In genomic region chr2:152104711-152105317, GRCm38 (mm10) we compare ENCODE assay signal across 8 mouse cellular contexts. TPM values are rescaled to one million over a fixed set of nuclear protein-coding genes. Genes with fewer than 3 reads are reported as not detected.
DNase-seq lines count a peak whose midpoint lies in the region; ATAC-seq and TF ChIP-seq lines count a peak whose summit lies in the region.

No protein-coding gene starts in this region.

- no peaks in the 10 kb centered on the region for H3K36me3 ChIP-seq in kidney, embryonic 14.5 days (ENCODE audit: control insufficient read depth, insufficient read depth, low read length)
- no peaks in the 10 kb centered on the region for H3K36me3 ChIP-seq in heart, postnatal 0 days (replicated peaks; ENCODE audit: control insufficient read depth, insufficient read depth, low read length)
- H3K36me3 ChIP-seq in liver, embryonic 15.5 days (replicated peaks): peaks cover 24% of the 10 kb centered on the region; the same call in 1 of the 2 replicates
- no peaks in the 10 kb centered on the region for H3K36me3 ChIP-seq in stomach, postnatal 0 days (ENCODE audit: control insufficient read depth, insufficient read depth, low read length)

- H3K4me1 ChIP-seq in kidney, embryonic 14.5 days (ENCODE audit: control insufficient read depth, insufficient read depth, low read length): 0 out of 2 replicates have a peak, but pooled peaks cover 5% of the 10 kb centered on the region
- H3K4me1 ChIP-seq in bone marrow, adult 2 months (ENCODE audit: control insufficient read depth, insufficient read depth, low read length): no peaks in the 10 kb centered on the region
- H3K4me1 ChIP-seq in heart, postnatal 0 days (ENCODE audit: control insufficient read depth, insufficient read depth): peaks cover 7% of the 10 kb centered on the region; the same call in 1 of the 2 replicates
- H3K4me1 ChIP-seq in liver, embryonic 15.5 days (replicated peaks): peaks cover 23% of the 10 kb centered on the region
- 0 out of 2 replicates have a peak, but pooled peaks cover 2% of the 10 kb centered on the region for H3K4me1 ChIP-seq in stomach, postnatal 0 days (replicated peaks; ENCODE audit: control insufficient read depth, insufficient read depth)

- ATAC-seq in kidney, embryonic 14.5 days (ENCODE audit: low FRiP score, low TSS enrichment): peak; percentile 22; the same call in 1 of the 2 replicates
- ATAC-seq in heart, postnatal 0 days (ENCODE audit: insufficient read depth, low read depth): no peak
- peak; percentile 51 for ATAC-seq in liver, embryonic 15.5 days (ENCODE audit: insufficient read depth)
- peak; percentile 21 for ATAC-seq in stomach, postnatal 0 days (ENCODE audit: low FRiP score, low TSS enrichment)

- peak overlapping the region; percentile 68 for H3K4me3 ChIP-seq in kidney, embryonic 14.5 days (ENCODE audit: low read length)
- peak overlapping the region; percentile 76 for H3K4me3 ChIP-seq in bone marrow, adult 2 months (replicated peaks; ENCODE audit: control insufficient read depth, low read depth, low read length)
- H3K4me3 ChIP-seq in heart, postnatal 0 days (ENCODE audit: low read depth, low read length): peak overlapping the region; percentile 75
- peak overlapping the region; percentile 73 for H3K4me3 ChIP-seq in liver, embryonic 15.5 days (replicated peaks)
- peak overlapping the region; percentile 70 for H3K4me3 ChIP-seq in stomach, postnatal 0 days (ENCODE audit: low read depth, low read length)

- no peak overlapping the region for H3K27ac ChIP-seq in kidney, embryonic 14.5 days (ENCODE audit: low read depth, low read length)
- peak overlapping the region; percentile 86 for H3K27ac ChIP-seq in bone marrow, adult 2 months (ENCODE audit: control insufficient read depth, insufficient read depth, low read depth, low read length, poor library complexity)
- no peak overlapping the region for H3K27ac ChIP-seq in heart, postnatal 0 days (ENCODE audit: low read depth)
- peak overlapping the region; percentile 92 for H3K27ac ChIP-seq in liver, embryonic 15.5 days (replicated peaks)
- 0 out of 2 replicates have a peak overlapping the region, but pooled peaks have one; percentile 53 for H3K27ac ChIP-seq in stomach, postnatal 0 days (replicated peaks)

- H3K27me3 ChIP-seq in kidney, embryonic 14.5 days (ENCODE audit: control insufficient read depth, insufficient read depth, low read length): no peaks in the 10 kb centered on the region
- H3K27me3 ChIP-seq in heart, postnatal 0 days (ENCODE audit: control insufficient read depth, insufficient read depth, low read length): peaks cover under 1% of the 10 kb centered on the region; the same call in 1 of the 2 replicates
- peaks cover 34% of the 10 kb centered on the region for H3K27me3 ChIP-seq in liver, embryonic 15.5 days
- no peaks in the 10 kb centered on the region for H3K27me3 ChIP-seq in stomach, postnatal 0 days (ENCODE audit: control insufficient read depth, insufficient read depth, low read length)

- WGBS in kidney, embryonic 14.5 days: 13% methylated on average over 17 of the region's 17 CpGs
- 6% methylated on average over 17 of the region's 17 CpGs for WGBS in bone marrow, adult 2 months
- WGBS in heart, postnatal 0 days: 20% methylated on average over 17 of the region's 17 CpGs
- WGBS in liver, embryonic 15.5 days (ENCODE audit: insufficient replicate concordance): 12% methylated on average over 17 of the region's 17 CpGs
- WGBS in stomach, postnatal 0 days: 13% methylated on average over 17 of the region's 17 CpGs

- H3K4me2 ChIP-seq in kidney, embryonic 14.5 days (replicated peaks; ENCODE audit: low read depth, low read length): peak overlapping the region; percentile 91
- H3K4me2 ChIP-seq in heart, postnatal 0 days (ENCODE audit: low read depth, low read length): peak overlapping the region; percentile 87
- H3K4me2 ChIP-seq in liver, embryonic 15.5 days: peak overlapping the region; percentile 90
- peak overlapping the region; percentile 85 for H3K4me2 ChIP-seq in stomach, postnatal 0 days (replicated peaks; ENCODE audit: low read depth)

- TF ChIP-seq POLR2A in bone marrow, adult 2 months (IDR thresholded peaks at IDR 0.05; ENCODE audit: borderline replicate concordance, control insufficient read depth, low read depth, low read length): no peak

- no peak for DNase-seq in kidney, adult 18-20 months
- DNase-seq in heart, postnatal 0 days (ENCODE audit: low spot score): no peak
- no peak for DNase-seq in stomach, postnatal 0 days (ENCODE audit: low spot score)
- DNase-seq in gastrocnemius, postnatal 25 days: no peak
- no peak for DNase-seq in left cerebral cortex, adult 9 months (ENCODE audit: low spot score in 2 of 2)

- H3K9ac ChIP-seq in kidney, embryonic 14.5 days (ENCODE audit: low read depth, low read length): peak overlapping the region; percentile 80
- H3K9ac ChIP-seq in heart, postnatal 0 days (replicated peaks; ENCODE audit: low read depth, low read length): no peak overlapping the region
- H3K9ac ChIP-seq in liver, embryonic 15.5 days: peak overlapping the region; percentile 90
- peak overlapping the region; percentile 91 for H3K9ac ChIP-seq in stomach, postnatal 0 days (ENCODE audit: low read length)

- no peak for TF ChIP-seq CTCF in bone marrow, adult 2 months (IDR thresholded peaks at IDR 0.05; ENCODE audit: control insufficient read depth, insufficient read depth, low read length)
- TF ChIP-seq CTCF in heart, postnatal 0 days (IDR thresholded peaks at IDR 0.05; ENCODE audit: low read depth): no peak
- no peak for TF ChIP-seq CTCF in stomach, postnatal 0 days (IDR thresholded peaks at IDR 0.05; ENCODE audit: low read depth)

- no peak for TF ChIP-seq EP300 in heart, postnatal 0 days (IDR thresholded peaks at IDR 0.05; ENCODE audit: low read depth)
- no peak for TF ChIP-seq EP300 in stomach, postnatal 0 days (optimal IDR thresholded peaks at IDR 0.05)

- H3K9me3 ChIP-seq in kidney, embryonic 14.5 days (ENCODE audit: control insufficient read depth, low read length): no peaks in the 10 kb centered on the region
- H3K9me3 ChIP-seq in heart, postnatal 0 days (replicated peaks; ENCODE audit: control insufficient read depth, low read length): peaks cover 4% of the 10 kb centered on the region; the same call in 1 of the 2 replicates
- no peaks in the 10 kb centered on the region for H3K9me3 ChIP-seq in liver, embryonic 15.5 days (replicated peaks)
- no peaks in the 10 kb centered on the region for H3K9me3 ChIP-seq in stomach, postnatal 0 days (ENCODE audit: control insufficient read depth, low read length)

RNA-seq across cellular contexts. Expression of gene Srxn1, which starts 0.5 kb away (rescaled TPM):
- polyA plus RNA-seq in kidney, embryonic 14.5 days (2014; fragmentation: Nextera tagmentation; extraction: Ambion mirVana): 4.7 and 9.5 TPM in 2 replicates
- 8.9 and 11.6 TPM in 2 replicates for polyA plus RNA-seq in bone marrow, adult 2 months (2011; ENCODE audit: insufficient read depth, insufficient read length, low replicate concordance, missing spikeins)
- total RNA-seq in heart, postnatal 0 days (2014; rRNA removed; ENCODE audit: low replicate concordance): 10.9 and 13.7 TPM in 2 replicates
- polyA plus RNA-seq in heart, postnatal 0 days (2015; fragmentation: Nextera tagmentation; extraction: Ambion mirVana): 9.5 and 10.2 TPM in 2 replicates
- 11.1 and 11.6 TPM in 2 replicates for polyA plus RNA-seq in liver, embryonic 15.5 days (2015; fragmentation: Nextera tagmentation; extraction: Ambion mirVana)
- polyA plus RNA-seq in stomach, postnatal 0 days (2015; fragmentation: Nextera tagmentation; extraction: Ambion mirVana): 28.4 and 31.4 TPM in 2 replicates
- total RNA-seq in gastrocnemius, postnatal 25 days (2021): 10 to 100 TPM; 18.8 to 24.8 TPM

RNA-seq across cellular contexts. Expression of gene Scrt2, which starts 23.5 kb away (rescaled TPM):
- polyA plus RNA-seq in kidney, embryonic 14.5 days (2014; fragmentation: Nextera tagmentation; extraction: Ambion mirVana): not detected in 2 replicates
- polyA plus RNA-seq in bone marrow, adult 2 months (2011; ENCODE audit: insufficient read depth, insufficient read length, low replicate concordance, missing spikeins): not detected in 2 replicates
- not detected in 2 replicates for total RNA-seq in heart, postnatal 0 days (2014; rRNA removed; ENCODE audit: low replicate concordance)
- polyA plus RNA-seq in heart, postnatal 0 days (2015; fragmentation: Nextera tagmentation; extraction: Ambion mirVana): not detected in 2 replicates
- polyA plus RNA-seq in liver, embryonic 15.5 days (2015; fragmentation: Nextera tagmentation; extraction: Ambion mirVana): not detected in 2 replicates
- not detected in 2 replicates for polyA plus RNA-seq in stomach, postnatal 0 days (2015; fragmentation: Nextera tagmentation; extraction: Ambion mirVana)
- not detected for total RNA-seq in gastrocnemius, postnatal 25 days (2021)

RNA-seq across cellular contexts. Expression of gene Tcf15, which starts 38.5 kb away (rescaled TPM):
- 18.2 and 19.2 TPM in 2 replicates for polyA plus RNA-seq in kidney, embryonic 14.5 days (2014; fragmentation: Nextera tagmentation; extraction: Ambion mirVana)
- 2.1 TPM in 1 of 2 replicates, not detected in the other for polyA plus RNA-seq in bone marrow, adult 2 months (2011; ENCODE audit: insufficient read depth, insufficient read length, low replicate concordance, missing spikeins)
- total RNA-seq in heart, postnatal 0 days (2014; rRNA removed; ENCODE audit: low replicate concordance): 32.5 and 36.8 TPM in 2 replicates
- polyA plus RNA-seq in heart, postnatal 0 days (2015; fragmentation: Nextera tagmentation; extraction: Ambion mirVana): 23.0 and 23.2 TPM in 2 replicates
- polyA plus RNA-seq in liver, embryonic 15.5 days (2015; fragmentation: Nextera tagmentation; extraction: Ambion mirVana): 0.50 and 0.51 TPM in 2 replicates
- polyA plus RNA-seq in stomach, postnatal 0 days (2015; fragmentation: Nextera tagmentation; extraction: Ambion mirVana): 2.5 and 3.1 TPM in 2 replicates
- total RNA-seq in gastrocnemius, postnatal 25 days (2021): 10 to 100 TPM; 11.2 to 12.4 TPM

Comparison
In these comparisons a context has a peak if more than half of its experiments do, and no peak if none do; other contexts are left out.
1. H3K27ac ChIP-seq: peak in bone marrow, adult 2 months (single experiment), liver, embryonic 15.5 days (single experiment) and stomach, postnatal 0 days (single experiment); none in kidney, embryonic 14.5 days (single experiment) and heart, postnatal 0 days (single experiment).
2. Peak in every context shown above with its lines, with median percentiles within 50 percentile points of each other: H3K4me2 ChIP-seq and H3K4me3 ChIP-seq.